Mouse (Mus musculus) limb, embryonic 14.5 days (tissue): ENCODE measurements around the gene 4430402I18Rik. TPM values are rescaled to one million over a fixed set of nuclear protein-coding genes. Genes with fewer than 3 reads are reported as not detected.

ENCODE experiments used
- ATAC-seq: fragments of 200-750 bp; cut with Nextera tagmentation; 2 replicates; pipeline ENCODE4 v1.8.0; 2017; ENCODE audit warnings: low read depth, moderate number of reproducible peaks, moderate TSS enrichment; ENCODE audit not compliant: low FRiP score
- DNase-seq: peaks from one replicate; pipeline ENCODE4 v3.0.0-alpha.2; 2015; ENCODE audit warnings: low spot score
- H3K27ac ChIP-seq: fragments of 300-500 bp; sonication (generic); replicated peaks from 2 replicates; pipeline ENCODE4 v1.5.1; 2014; ENCODE audit warnings: low read depth, mild to moderate bottlenecking, low read length, moderate library complexity, mixed read lengths
- H3K27me3 ChIP-seq: fragments of 300-500 bp; sonication (generic); 2 replicates; pipeline ENCODE4 v1.6.1; 2014; ENCODE audit warnings: low read length, mixed read lengths; ENCODE audit not compliant: control insufficient read depth, insufficient read depth
- H3K36me3 ChIP-seq: fragments of 300-500 bp; sonication (generic); 2 replicates; pipeline ENCODE4 v1.6.1; 2014; ENCODE audit warnings: mild to moderate bottlenecking, low read length, moderate library complexity, mixed read lengths; ENCODE audit not compliant: control insufficient read depth, insufficient read depth
- H3K4me1 ChIP-seq: fragments of 300-500 bp; sonication (generic); 2 replicates; pipeline ENCODE4 v1.6.1; 2014; ENCODE audit warnings: antibody characterized with exemption, low read length, mixed read lengths; ENCODE audit not compliant: control insufficient read depth, insufficient read depth
- H3K4me2 ChIP-seq: fragments of 300-500 bp; sonication (generic); replicated peaks from 2 replicates; pipeline ENCODE4 v1.6.1; 2014; ENCODE audit warnings: low read depth, mild to moderate bottlenecking, low read length, moderate library complexity; ENCODE audit not compliant: severe bottlenecking
- H3K4me3 ChIP-seq: fragments of 300-500 bp; sonication (generic); replicated peaks from 2 replicates; pipeline ENCODE4 v1.5.1; 2014; ENCODE audit warnings: low read length
- H3K9ac ChIP-seq: fragments of 300-500 bp; sonication (generic); 2 replicates; pipeline ENCODE4 v1.6.1; 2014; ENCODE audit warnings: mild to moderate bottlenecking, low read depth, low read length, moderate library complexity; ENCODE audit not compliant: severe bottlenecking
- H3K9me3 ChIP-seq: fragments of 300-500 bp; sonication (generic); 2 replicates; pipeline ENCODE4 v1.6.1; 2016; ENCODE audit warnings: low read length; ENCODE audit not compliant: control insufficient read depth
- POLR2A ChIP-seq: fragments of 200-500 bp; IDR thresholded peaks from 2 replicates; pipeline ENCODE4 v1.8.0; 2012; ENCODE audit warnings: inconsistent platforms, mild to moderate bottlenecking, moderate library complexity, borderline replicate concordance; ENCODE audit not compliant: insufficient read depth, insufficient read length; ENCODE audit errors: extremely low read depth
- WGBS: fragments of 180-500 bp; shearing (Covaris S2); extraction: QIAGEN DNeasy Blood & Tissue Kit; methylation state at CpG from one replicate; pipeline ENCODE4 v1.1.7; 2014; 5-methylcytosine and 5-hydroxymethylcytosine counted together
- polyA plus RNA-seq, 2 experiments: library from polyadenylated mRNA; depleted of rRNA in 1 of 2; stranded (reverse) in 1 of 2; unstranded in 1 of 2; fragments of >200 nt; fragmentation: Nextera tagmentation in 1 of 2; extraction: Ambion mirVana in 1 of 2; gene quantifications; 2 replicates each; pipeline versions ENCODE4 v1.2.1 to v1.2.3; 2012 to 2014

4430402I18Rik gene
- polyA plus RNA-seq, 2 experiments, result 1.0 to 1.5 TPM

GRCm38 (mm10) chr19:28915602-28916250 is 51.9 kb downstream of the 4430402I18Rik start:
- no peak for TF ChIP-seq POLR2A
- no peaks in the 10 kb centered on the region; the same call in 1 of the 2 replicates for H3K4me1 ChIP-seq
- ATAC-seq, result no peak
- H3K27me3 ChIP-seq, result no peaks in the 10 kb centered on the region
- H3K9ac ChIP-seq, result no peak overlapping the region
- H3K9me3 ChIP-seq, result no peaks in the 10 kb centered on the region
- no peak overlapping the region for H3K4me2 ChIP-seq
- WGBS, result 85% methylated on average over 2 of the region's 2 CpGs
- no peaks in the 10 kb centered on the region for H3K36me3 ChIP-seq
- DNase-seq, result no peak
- H3K27ac ChIP-seq, result no peak overlapping the region
- no peak overlapping the region for H3K4me3 ChIP-seq

DNA sequence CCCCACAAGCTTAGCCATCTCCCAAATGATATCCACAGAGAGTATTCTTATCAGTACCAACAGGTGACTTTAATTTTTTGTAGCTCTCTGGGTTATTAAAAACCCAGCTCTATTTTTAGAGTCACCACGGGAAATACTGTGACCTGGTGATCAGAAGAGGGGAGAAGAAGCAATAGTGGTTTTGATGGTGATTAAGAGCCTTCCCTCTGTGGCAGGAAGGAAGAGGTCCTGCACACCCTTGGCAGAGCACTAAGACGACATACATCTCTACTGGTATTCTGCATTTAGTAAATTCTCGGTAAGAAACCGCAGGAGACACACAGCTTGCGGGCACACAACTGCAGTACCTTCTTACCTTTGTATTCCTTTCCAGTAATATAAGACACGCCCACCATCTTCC is 53.0 kb downstream of the 4430402I18Rik start:
- WGBS, result 73% methylated on average over 6 of the region's 6 CpGs
- no peaks in the 10 kb centered on the region; the same call in 1 of the 2 replicates for H3K4me1 ChIP-seq
- no peak overlapping the region for H3K4me2 ChIP-seq
- ATAC-seq (no peak), DNase-seq (no peak)
- H3K27me3 ChIP-seq, result no peaks in the 10 kb centered on the region
- no peak overlapping the region for H3K4me3 ChIP-seq
- no peak for TF ChIP-seq POLR2A
- no peak overlapping the region for H3K9ac ChIP-seq
- no peak overlapping the region for H3K27ac ChIP-seq
- no peaks in the 10 kb centered on the region for H3K9me3 ChIP-seq
- H3K36me3 ChIP-seq, result no peaks in the 10 kb centered on the region

- no peak overlapping the region for H3K4me3 ChIP-seq
- no peak overlapping the region for H3K27ac ChIP-seq
- no peaks in the 10 kb centered on the region for H3K9me3 ChIP-seq
- peaks cover 13% of the 10 kb centered on the region; the same call in 1 of the 2 replicates for H3K4me1 ChIP-seq
- H3K27me3 ChIP-seq, result no peaks in the 10 kb centered on the region
- H3K36me3 ChIP-seq, result no peaks in the 10 kb centered on the region
- H3K9ac ChIP-seq, result no peak overlapping the region
- H3K4me2 ChIP-seq, result no peak overlapping the region
- no peak for ATAC-seq
- TF ChIP-seq POLR2A, result no peak
- 52% methylated on average over 9 of the region's 9 CpGs for WGBS
- DNase-seq, result no peak
Measured at GRCm38 (mm10) chr19:28908693-28909092, 58.9 kb downstream of the 4430402I18Rik start.

DNA sequence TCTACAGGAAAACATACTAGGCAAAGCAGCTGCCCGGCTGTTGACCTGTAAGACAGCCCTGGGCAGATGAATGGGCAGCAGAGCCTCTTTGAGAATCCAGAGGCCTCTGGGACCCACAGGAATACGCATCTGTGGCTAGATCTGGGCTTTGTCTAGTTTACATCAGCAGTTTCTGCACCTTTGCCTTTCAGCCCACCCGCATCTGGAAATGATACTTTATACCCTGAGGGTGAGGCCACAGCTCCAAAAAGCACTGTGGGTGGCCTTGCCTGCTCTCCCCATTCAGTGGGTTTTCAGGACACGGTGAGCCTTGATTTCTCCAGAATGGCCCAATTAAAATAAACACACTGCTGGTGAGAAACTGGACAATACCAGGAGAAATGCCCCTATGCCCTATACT is 59.4 kb downstream of the 4430402I18Rik start:
- H3K9ac ChIP-seq, result no peak overlapping the region
- H3K27ac ChIP-seq, result no peak overlapping the region
- no peak for TF ChIP-seq POLR2A
- DNase-seq, result no peak
- WGBS, result 23% methylated on average over 4 of the region's 4 CpGs
- no peaks in the 10 kb centered on the region for H3K27me3 ChIP-seq
- H3K9me3 ChIP-seq, result no peaks in the 10 kb centered on the region
- no peak for ATAC-seq
- no peaks in the 10 kb centered on the region for H3K36me3 ChIP-seq
- H3K4me3 ChIP-seq, result no peak overlapping the region
- H3K4me1 ChIP-seq, result peaks cover 15% of the 10 kb centered on the region
- no peak overlapping the region for H3K4me2 ChIP-seq

GRCm38 (mm10) chr19:28903536-28904119 is 64.0 kb downstream of the 4430402I18Rik start:
- no peaks in the 10 kb centered on the region for H3K36me3 ChIP-seq
- TF ChIP-seq POLR2A, result no peak
- H3K27me3 ChIP-seq, result no peaks in the 10 kb centered on the region
- no peak overlapping the region for H3K27ac ChIP-seq
- ATAC-seq, result no peak
- peaks cover 18% of the 10 kb centered on the region for H3K4me1 ChIP-seq
- H3K4me2 ChIP-seq, result no peak overlapping the region
- no peak for DNase-seq
- H3K9ac ChIP-seq, result no peak overlapping the region
- no peaks in the 10 kb centered on the region for H3K9me3 ChIP-seq
- no peak overlapping the region for H3K4me3 ChIP-seq
- WGBS, result 85% methylated on average over 8 of the region's 8 CpGs

DNA sequence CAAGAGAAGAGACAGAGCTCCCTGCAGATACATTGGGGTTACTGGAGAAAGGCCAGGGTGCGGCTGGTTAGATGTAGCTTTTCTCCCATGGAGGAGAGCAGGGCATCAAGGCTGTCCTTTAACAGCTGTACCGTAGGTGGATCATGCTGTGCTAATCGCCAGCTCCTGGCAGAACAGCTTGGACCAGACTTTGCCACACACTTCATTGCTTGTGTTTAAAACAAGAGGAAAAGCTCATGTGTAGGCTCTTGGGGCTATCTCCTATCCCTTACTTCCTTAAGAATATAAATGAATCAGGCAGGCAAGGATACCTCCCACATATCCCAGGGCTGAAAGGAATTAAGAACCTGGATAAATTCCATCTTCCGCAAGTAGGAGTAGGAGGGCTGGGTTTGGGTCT is 64.8 kb downstream of the 4430402I18Rik start:
- no peaks in the 10 kb centered on the region for H3K27me3 ChIP-seq
- H3K27ac ChIP-seq, result no peak overlapping the region
- H3K9me3 ChIP-seq, result no peaks in the 10 kb centered on the region
- H3K4me3 ChIP-seq, result no peak overlapping the region
- ATAC-seq (no peak), DNase-seq (no peak)
- WGBS, result 77% methylated on average over 4 of the region's 4 CpGs
- no peaks in the 10 kb centered on the region for H3K36me3 ChIP-seq
- no peak overlapping the region for H3K4me2 ChIP-seq
- TF ChIP-seq POLR2A, result no peak
- no peak overlapping the region for H3K9ac ChIP-seq
- peaks cover 14% of the 10 kb centered on the region for H3K4me1 ChIP-seq
